Mouse (Mus musculus) stomach, embryonic 15.5 days (tissue): ENCODE data around the gene Kmt2a. TPM values are rescaled to one million over a fixed set of nuclear protein-coding genes. Genes with fewer than 3 reads are reported as not detected.

Experiments
- ATAC-seq: fragments of 200-750 bp; cut with Nextera tagmentation; 2 replicates; pipeline ENCODE4 v1.8.0; 2017; ENCODE audit warnings: low read depth, moderate number of reproducible peaks, moderate TSS enrichment; ENCODE audit not compliant: insufficient read depth, low FRiP score
- H3K27ac ChIP-seq: fragments of 300-500 bp; sonication (generic); 2 replicates; pipeline ENCODE4 v1.5.1; 2015; ENCODE audit warnings: mild to moderate bottlenecking, inconsistent platforms
- H3K27me3 ChIP-seq: fragments of 300-500 bp; sonication (generic); replicated peaks from 2 replicates; pipeline ENCODE4 v1.6.1; 2015; ENCODE audit warnings: inconsistent platforms
- H3K36me3 ChIP-seq: fragments of 300-500 bp; sonication (generic); 2 replicates; pipeline ENCODE4 v1.6.1; 2015; ENCODE audit warnings: inconsistent platforms
- H3K4me1 ChIP-seq: fragments of 300-500 bp; sonication (generic); 2 replicates; pipeline ENCODE4 v1.6.1; 2015; ENCODE audit warnings: inconsistent platforms
- H3K4me2 ChIP-seq: fragments of 300-500 bp; sonication (generic); 2 replicates; pipeline ENCODE4 v1.6.1; 2015; ENCODE audit warnings: mild to moderate bottlenecking, inconsistent platforms
- H3K4me3 ChIP-seq: fragments of 300-500 bp; sonication (generic); replicated peaks from 2 replicates; pipeline ENCODE4 v1.5.1; 2015; ENCODE audit warnings: inconsistent platforms
- H3K9ac ChIP-seq: fragments of 300-500 bp; sonication (generic); 2 replicates; pipeline ENCODE4 v1.6.1; 2015; ENCODE audit warnings: inconsistent platforms
- H3K9me3 ChIP-seq: fragments of 300-500 bp; sonication (generic); 2 replicates; pipeline ENCODE4 v1.6.1; 2016; ENCODE audit warnings: inconsistent platforms
- WGBS: fragments of 180-500 bp; shearing (Covaris S2); methylation state at CpG from one replicate; pipeline ENCODE4 v1.1.7; 2015; 5-methylcytosine and 5-hydroxymethylcytosine counted together
- polyA plus RNA-seq: library from polyadenylated mRNA; unstranded; fragments of >200 nt; fragmentation: Nextera tagmentation; extraction: Ambion mirVana; gene quantifications from 2 replicates; pipeline ENCODE4 v1.2.1, GENCODE M21; 2015

Kmt2a gene
- polyA plus RNA-seq, 1 experiment from 2014 or later: 14.1 TPM

DNA sequence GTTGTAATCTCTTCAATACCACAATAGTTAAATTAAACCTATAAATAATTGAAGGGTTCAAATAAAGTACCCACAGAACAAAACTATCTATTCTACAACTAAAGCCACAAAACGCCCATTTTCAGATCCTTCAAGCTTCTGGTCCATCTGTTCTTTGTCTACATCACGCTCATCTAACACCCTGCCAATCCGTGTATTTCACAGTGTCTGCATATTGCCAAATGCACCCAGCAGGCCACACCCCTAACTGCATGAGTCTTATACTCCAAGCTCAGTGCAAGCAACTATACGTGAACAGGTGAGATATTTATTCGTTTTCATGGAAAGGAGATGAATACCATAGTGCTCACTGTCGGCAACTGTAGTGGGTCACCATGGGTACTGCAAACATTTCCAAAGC lies 25.9 kb downstream of the Kmt2a start:
- H3K9me3 ChIP-seq: no peaks in the 10 kb centered on the region
- no peak overlapping the region for H3K4me3 ChIP-seq
- no peak overlapping the region for H3K4me2 ChIP-seq
- ATAC-seq: no peak
- no peaks in the 10 kb centered on the region for H3K4me1 ChIP-seq
- no peak overlapping the region for H3K9ac ChIP-seq
- no peaks in the 10 kb centered on the region for H3K27me3 ChIP-seq
- H3K27ac ChIP-seq: no peak overlapping the region
- H3K36me3 ChIP-seq: no peaks in the 10 kb centered on the region
- WGBS: 80% methylated on average over 6 of the region's 6 CpGs

DNA sequence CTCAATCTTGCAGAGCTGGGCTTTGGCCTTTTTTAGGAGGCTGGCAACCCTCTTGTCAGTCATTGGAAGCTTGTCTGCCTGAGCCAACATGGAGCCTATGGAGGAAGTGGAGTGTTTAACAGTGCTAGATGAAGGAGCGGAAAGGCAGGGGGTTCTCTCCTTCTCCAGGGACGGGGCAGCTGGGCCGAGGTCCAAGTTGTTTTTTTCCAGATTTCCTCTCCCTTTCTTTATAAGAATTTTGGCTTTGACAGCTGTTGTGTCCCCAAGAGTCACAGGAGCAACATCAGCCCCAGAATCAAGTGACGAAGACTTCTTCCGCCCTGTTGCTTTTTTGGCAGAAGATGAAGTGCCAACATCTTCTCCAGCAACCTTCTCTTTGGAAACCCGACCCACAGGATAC lies 33.6 kb downstream of the Kmt2a start:
- no peak for ATAC-seq
- WGBS: 82% methylated on average over 6 of the region's 6 CpGs
- Histone ChIP-seq H3K9me3 (no peaks in the 10 kb centered on the region), H3K27ac (no peak overlapping the region), H3K4me2 (no peak overlapping the region), H3K4me1 (no peaks in the 10 kb centered on the region), H3K9ac (no peak overlapping the region), H3K36me3 (peaks cover 48% of the 10 kb centered on the region), H3K27me3 (no peaks in the 10 kb centered on the region), H3K4me3 (no peak overlapping the region)

DNA sequence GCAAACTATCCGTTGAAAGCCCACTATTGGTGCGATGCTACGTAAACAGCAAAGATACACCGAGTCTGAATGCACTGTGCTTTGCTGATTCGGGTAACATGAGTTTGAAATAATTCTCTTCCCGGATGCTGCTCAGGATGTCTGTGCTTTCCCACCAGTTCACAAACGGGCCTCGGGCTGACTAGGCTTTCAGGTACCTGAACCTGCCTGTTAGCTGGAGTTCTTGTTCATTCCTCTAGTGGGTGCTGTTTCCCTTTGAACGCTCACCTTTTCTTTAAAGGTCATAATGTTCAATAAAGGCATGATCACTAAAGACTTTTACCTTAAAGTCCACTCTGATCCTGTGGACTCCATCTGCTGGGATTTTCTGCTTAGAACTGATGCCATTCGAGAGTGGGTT lies 39.9 kb downstream of the Kmt2a start:
- Histone ChIP-seq H3K27me3 (no peaks in the 10 kb centered on the region), H3K4me2 (no peak overlapping the region), H3K4me3 (no peak overlapping the region), H3K36me3 (peaks cover 57% of the 10 kb centered on the region), H3K9me3 (no peaks in the 10 kb centered on the region), H3K4me1 (no peaks in the 10 kb centered on the region), H3K27ac (no peak overlapping the region), H3K9ac (no peak overlapping the region)
- WGBS: 84% methylated on average over 10 of the region's 10 CpGs
- ATAC-seq: no peak

DNA sequence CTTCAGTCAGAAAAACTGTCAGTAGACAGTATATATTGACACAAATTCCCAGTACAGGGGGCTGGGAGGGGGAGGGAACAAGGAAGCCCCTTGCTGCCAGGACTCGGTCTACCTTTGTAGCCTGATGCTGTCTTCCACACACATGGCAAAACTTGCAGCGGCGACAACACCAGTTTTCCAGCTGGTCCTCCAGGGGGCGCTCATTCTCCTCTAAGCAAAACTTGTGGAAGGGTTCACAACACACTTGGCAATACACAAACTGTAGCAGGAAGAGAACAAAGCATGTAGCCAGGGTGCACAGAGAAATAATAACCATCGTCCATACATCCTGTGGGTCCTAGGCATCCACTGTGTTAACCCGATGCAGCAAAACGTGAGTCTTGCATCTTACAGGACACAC lies 44.7 kb downstream of the Kmt2a start:
- Histone ChIP-seq H3K27me3 (no peaks in the 10 kb centered on the region), H3K9ac (no peak overlapping the region), H3K4me1 (no peaks in the 10 kb centered on the region), H3K9me3 (no peaks in the 10 kb centered on the region), H3K27ac (no peak overlapping the region), H3K4me3 (no peak overlapping the region), H3K36me3 (peaks cover 60% of the 10 kb centered on the region), H3K4me2 (no peak overlapping the region)
- ATAC-seq: no peak
- WGBS: 48% methylated on average over 7 of the region's 7 CpGs

DNA sequence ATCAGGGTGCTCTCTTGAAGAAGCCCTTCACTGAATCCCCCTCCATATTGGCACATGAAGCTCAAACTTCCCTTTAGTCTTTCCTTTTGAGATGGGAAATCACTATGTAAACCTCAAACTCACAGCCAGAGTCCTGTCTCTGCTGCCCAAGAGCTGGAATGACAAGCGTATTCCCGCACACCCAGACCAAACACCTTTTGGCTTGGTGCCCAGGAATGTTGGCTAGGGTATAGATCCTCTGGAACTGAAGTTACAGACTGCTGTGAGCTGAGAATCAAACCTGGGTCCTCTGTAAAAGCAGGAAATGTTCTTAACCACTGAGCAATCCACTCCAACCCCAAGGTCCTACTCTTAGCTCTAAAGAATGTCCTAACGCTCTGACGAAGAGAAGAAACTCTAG lies 48.7 kb downstream of the Kmt2a start:
- Histone ChIP-seq H3K4me1 (no peaks in the 10 kb centered on the region), H3K9me3 (no peaks in the 10 kb centered on the region), H3K27ac (no peak overlapping the region), H3K4me3 (no peak overlapping the region), H3K36me3 (peaks cover 63% of the 10 kb centered on the region), H3K9ac (no peak overlapping the region), H3K27me3 (no peaks in the 10 kb centered on the region), H3K4me2 (no peak overlapping the region)
- ATAC-seq: no peak
- 77% methylated on average over 4 of the region's 4 CpGs for WGBS

DNA sequence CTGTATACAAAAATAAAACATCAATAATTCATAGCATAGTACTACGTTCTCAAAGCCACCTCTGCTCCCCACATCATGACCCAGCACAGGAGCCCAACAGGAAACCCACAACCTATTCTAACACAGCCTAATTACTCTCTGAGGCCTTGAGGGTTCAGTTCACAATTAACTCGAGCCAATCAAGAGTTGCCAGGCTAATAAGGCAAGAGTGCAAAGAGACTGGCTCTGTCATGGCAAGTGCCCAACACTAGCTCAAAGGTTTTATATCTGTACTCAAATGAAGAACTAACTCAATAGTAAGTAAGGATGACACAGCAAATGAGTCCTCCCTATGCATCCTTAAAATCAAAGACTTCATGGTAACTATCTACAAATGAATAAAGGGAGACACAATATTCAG lies 50.6 kb downstream of the Kmt2a start:
- Histone ChIP-seq H3K4me3 (no peak overlapping the region), H3K27me3 (no peaks in the 10 kb centered on the region), H3K4me2 (no peak overlapping the region), H3K9ac (no peak overlapping the region), H3K27ac (no peak overlapping the region), H3K36me3 (peaks cover 68% of the 10 kb centered on the region), H3K4me1 (no peaks in the 10 kb centered on the region), H3K9me3 (no peaks in the 10 kb centered on the region)
- ATAC-seq: no peak
- 84% methylated on average over 2 of the region's 2 CpGs for WGBS

DNA sequence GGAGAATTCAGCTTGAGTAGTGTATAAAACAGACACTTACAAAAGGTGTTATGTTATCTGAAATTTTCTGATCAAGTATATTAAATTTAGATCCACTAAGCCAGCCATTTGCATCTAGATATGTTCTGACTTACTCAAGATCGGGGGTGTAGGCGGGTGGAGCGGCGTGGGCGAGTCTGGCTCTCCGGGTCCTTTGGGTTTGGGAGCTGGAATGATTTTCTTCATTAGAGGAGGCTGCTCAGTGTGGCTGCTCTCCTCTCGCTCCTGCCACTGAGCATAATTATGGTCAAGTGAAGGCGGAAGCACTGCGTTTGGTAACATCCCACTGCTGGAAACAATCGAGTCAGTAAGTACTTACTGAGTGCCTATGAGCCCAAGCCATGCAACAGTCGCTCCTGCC lies 52.2 kb downstream of the Kmt2a start:
- no peak overlapping the region for H3K4me2 ChIP-seq
- H3K4me3 ChIP-seq: no peak overlapping the region
- peaks cover 67% of the 10 kb centered on the region for H3K36me3 ChIP-seq
- 95% methylated on average over 11 of the region's 11 CpGs for WGBS
- H3K9me3 ChIP-seq: no peaks in the 10 kb centered on the region
- no peak overlapping the region for H3K9ac ChIP-seq
- no peaks in the 10 kb centered on the region for H3K27me3 ChIP-seq
- no peaks in the 10 kb centered on the region for H3K4me1 ChIP-seq
- no peak overlapping the region for H3K27ac ChIP-seq
- no peak for ATAC-seq

DNA sequence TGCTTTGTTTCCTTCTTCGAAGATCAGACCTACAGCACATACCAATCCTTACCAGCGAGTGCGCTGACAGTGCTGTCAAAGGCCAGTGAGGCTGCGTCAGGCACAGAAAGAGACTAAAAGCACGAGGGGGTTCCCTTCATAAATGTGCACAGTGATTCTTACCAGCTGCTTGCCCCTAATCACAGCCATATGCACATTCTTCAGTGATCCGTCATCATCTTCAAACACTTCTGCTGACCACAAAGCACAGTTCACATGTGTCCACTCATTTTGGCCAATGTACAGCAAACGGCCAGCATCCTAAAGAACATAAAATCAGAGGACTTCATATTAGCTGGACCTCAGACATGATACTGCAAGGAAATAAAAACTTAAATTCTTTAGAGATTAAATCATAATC lies 54.4 kb downstream of the Kmt2a start:
- no peak overlapping the region for H3K9ac ChIP-seq
- ATAC-seq: no peak
- no peak overlapping the region for H3K4me2 ChIP-seq
- H3K9me3 ChIP-seq: no peaks in the 10 kb centered on the region
- H3K27ac ChIP-seq: no peak overlapping the region
- H3K36me3 ChIP-seq: peaks cover 71% of the 10 kb centered on the region
- no peaks in the 10 kb centered on the region for H3K27me3 ChIP-seq
- 83% methylated on average over 7 of the region's 7 CpGs for WGBS
- no peaks in the 10 kb centered on the region for H3K4me1 ChIP-seq
- H3K4me3 ChIP-seq: no peak overlapping the region

DNA sequence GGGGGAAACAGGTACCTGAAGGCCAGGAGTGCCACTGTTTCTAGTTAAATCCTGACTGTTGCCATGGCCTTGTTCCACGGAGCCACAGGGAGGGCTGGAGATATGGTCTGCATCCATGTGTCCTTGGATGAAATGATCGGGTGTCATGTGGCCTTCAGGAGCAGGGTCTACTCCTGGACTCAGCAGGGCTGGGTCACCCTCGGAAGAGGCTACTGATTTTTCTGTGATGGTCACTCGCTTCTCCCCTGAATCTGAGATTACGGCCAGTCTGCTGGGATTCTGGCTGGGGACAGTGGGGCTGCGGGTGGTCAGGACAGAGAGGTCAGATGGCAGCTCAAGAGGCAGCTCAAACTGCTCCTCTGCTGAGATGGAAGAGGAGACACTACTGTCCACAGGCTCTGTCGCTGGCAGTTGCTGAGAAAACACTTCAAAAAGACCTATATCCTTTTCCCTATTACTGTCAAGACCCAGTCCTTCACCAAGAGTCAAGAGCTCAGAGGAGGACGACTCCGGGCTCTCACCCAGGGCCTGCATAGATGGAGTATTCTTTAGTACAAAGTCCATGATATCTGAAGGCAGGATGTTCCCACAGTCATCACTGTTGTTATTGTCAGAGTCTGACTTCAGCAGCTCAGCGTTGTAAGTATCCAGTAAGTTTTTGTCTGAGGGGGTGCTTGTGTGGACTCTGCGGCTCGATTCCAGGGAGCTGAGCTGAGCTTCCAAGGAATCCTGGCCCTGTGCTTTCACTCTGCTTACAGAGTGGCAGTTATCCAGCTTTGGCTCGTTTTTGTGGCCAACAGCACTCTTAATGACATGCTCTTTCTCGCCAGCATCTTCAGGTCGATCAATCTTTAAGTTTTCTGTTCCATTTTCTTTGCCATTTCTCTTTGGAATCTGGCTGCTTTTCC lies 60.9 kb downstream of the Kmt2a start:
- Histone ChIP-seq H3K9ac (no peak overlapping the region), H3K27ac (no peak overlapping the region), H3K4me2 (no peak overlapping the region), H3K36me3 (peaks cover 84% of the 10 kb centered on the region), H3K4me3 (no peak overlapping the region), H3K4me1 (no peaks in the 10 kb centered on the region), H3K27me3 (no peaks in the 10 kb centered on the region), H3K9me3 (no peaks in the 10 kb centered on the region)
- 91% methylated on average over 15 of the region's 15 CpGs for WGBS
- no peak for ATAC-seq

DNA sequence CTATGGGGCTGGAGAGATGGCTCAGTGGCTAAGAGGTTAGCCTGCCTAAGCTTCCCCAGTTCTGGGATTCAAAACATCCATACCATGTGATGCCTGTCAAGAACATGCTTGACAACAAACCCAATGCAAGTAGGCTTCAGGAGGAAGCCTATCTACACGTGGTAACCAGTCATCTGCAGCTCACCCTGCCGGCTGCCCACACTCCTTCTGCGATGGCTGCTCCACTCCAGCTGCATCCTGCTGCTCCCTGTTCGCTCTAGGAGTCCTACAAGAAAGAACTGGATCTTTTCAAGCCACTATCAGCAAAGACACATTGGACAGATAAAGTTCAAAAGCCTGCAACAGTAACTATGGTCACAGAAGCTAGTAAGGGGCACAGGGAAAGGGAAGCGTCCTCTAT lies 63.6 kb downstream of the Kmt2a start:
- no peaks in the 10 kb centered on the region for H3K4me1 ChIP-seq
- H3K4me2 ChIP-seq: no peak overlapping the region
- H3K9ac ChIP-seq: no peak overlapping the region
- no peak overlapping the region for H3K27ac ChIP-seq
- no peak overlapping the region for H3K4me3 ChIP-seq
- 81% methylated on average over 5 of the region's 5 CpGs for WGBS
- no peaks in the 10 kb centered on the region for H3K9me3 ChIP-seq
- H3K27me3 ChIP-seq: no peaks in the 10 kb centered on the region
- ATAC-seq: no peak
- peaks cover 87% of the 10 kb centered on the region for H3K36me3 ChIP-seq

DNA sequence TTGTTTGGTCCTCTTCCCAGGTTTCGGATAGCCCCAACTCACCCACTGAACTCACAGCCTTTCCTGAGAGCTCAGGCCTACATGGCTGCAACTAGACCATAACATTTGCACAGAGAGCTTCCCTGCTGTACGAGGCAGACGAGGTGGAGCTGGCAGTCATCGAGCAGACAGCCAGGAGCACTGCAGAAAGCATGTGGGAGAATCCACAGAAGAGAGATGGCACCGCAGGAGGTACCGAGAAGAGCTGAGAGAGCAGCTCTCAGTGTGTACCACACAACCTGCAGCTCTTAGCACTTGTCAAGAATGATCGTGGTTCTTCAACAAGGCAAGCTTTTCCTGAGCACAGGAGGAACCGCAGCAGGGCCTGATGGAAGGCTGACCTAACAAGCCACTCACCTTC lies 66.9 kb downstream of the Kmt2a start:
- 92% methylated on average over 8 of the region's 8 CpGs for WGBS
- no peaks in the 10 kb centered on the region for H3K9me3 ChIP-seq
- no peaks in the 10 kb centered on the region for H3K27me3 ChIP-seq
- H3K4me2 ChIP-seq: no peak overlapping the region
- H3K27ac ChIP-seq: no peak overlapping the region
- no peak for ATAC-seq
- H3K4me1 ChIP-seq: no peaks in the 10 kb centered on the region
- H3K36me3 ChIP-seq: peaks cover 81% of the 10 kb centered on the region
- no peak overlapping the region for H3K4me3 ChIP-seq
- no peak overlapping the region for H3K9ac ChIP-seq

DNA sequence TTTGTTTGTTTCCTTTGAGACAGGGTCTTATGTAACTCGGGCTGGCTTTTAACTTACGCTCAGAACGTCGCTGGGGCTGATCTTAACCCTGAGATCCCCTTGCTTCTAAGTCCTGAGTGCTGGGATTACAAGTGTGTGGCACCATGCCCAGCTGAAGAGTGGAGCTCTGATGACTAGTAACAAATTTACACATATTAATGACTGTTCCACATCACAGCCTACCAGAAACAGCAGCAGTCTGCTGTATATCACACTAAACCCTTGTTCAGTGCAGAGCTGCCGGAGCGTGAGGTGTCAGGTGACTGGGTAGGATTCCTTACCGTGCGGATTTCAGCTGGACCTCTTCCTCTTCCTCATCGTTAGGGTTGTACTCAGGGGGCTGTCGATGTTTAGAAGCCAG lies 70.8 kb downstream of the Kmt2a start:
- Histone ChIP-seq H3K27ac (no peak overlapping the region), H3K4me2 (no peak overlapping the region), H3K9ac (no peak overlapping the region), H3K4me3 (no peak overlapping the region), H3K9me3 (no peaks in the 10 kb centered on the region), H3K27me3 (no peaks in the 10 kb centered on the region), H3K4me1 (no peaks in the 10 kb centered on the region), H3K36me3 (peaks cover 81% of the 10 kb centered on the region)
- ATAC-seq: no peak
- 87% methylated on average over 10 of the region's 10 CpGs for WGBS

DNA sequence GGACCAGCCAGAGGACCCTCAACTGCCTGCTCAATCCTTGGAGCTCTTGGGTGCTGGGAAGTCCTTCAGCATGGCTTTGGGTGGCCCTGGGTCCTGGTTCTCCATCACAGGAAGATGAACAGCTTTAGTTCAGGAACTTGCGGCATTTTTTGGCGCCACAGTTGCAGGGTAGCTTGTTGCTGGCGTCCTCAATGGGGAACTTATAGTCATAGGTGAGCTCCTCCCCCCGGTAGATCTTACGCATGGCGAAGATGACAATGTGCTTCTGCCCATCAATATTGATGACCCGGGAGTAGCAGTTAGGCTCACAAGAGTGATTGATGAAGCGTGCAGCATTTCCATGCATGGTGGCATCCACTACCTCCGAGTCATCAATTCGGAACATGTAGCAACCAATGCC lies 73.3 kb downstream of the Kmt2a start:
- Histone ChIP-seq H3K4me2 (no peak overlapping the region), H3K4me3 (no peak overlapping the region), H3K36me3 (peaks cover 57% of the 10 kb centered on the region), H3K27me3 (no peaks in the 10 kb centered on the region), H3K4me1 (no peaks in the 10 kb centered on the region), H3K9ac (no peak overlapping the region), H3K27ac (no peak overlapping the region), H3K9me3 (no peaks in the 10 kb centered on the region)
- WGBS: 92% methylated on average over 10 of the region's 10 CpGs
- no peak for ATAC-seq
